Mouse (Mus musculus) bone marrow, adult 2 months (tissue): Measurements from ENCODE around the gene Nav3. TPM values are rescaled to one million over a fixed set of nuclear protein-coding genes. Genes with fewer than 3 reads are reported as not detected.

Source experiments
- H3K27ac ChIP-seq: fragments of 200-500 bp; 2 replicates; pipeline ENCODE4 v1.5.1; 2012; ENCODE audit warnings: low read depth, mild to moderate bottlenecking, control low read depth, inconsistent platforms, low read length; ENCODE audit not compliant: control insufficient read depth, poor library complexity, insufficient read depth
- H3K4me1 ChIP-seq: fragments of 200-500 bp; 2 replicates; pipeline ENCODE4 v1.6.1; 2011; ENCODE audit warnings: low read length; ENCODE audit not compliant: control insufficient read depth, insufficient read depth
- H3K4me3 ChIP-seq: fragments of 200-500 bp; replicated peaks from 2 replicates; pipeline ENCODE3; 2011; ENCODE audit warnings: mild to moderate bottlenecking, low read depth, low read length, control low read depth; ENCODE audit not compliant: control insufficient read depth
- CTCF ChIP-seq: fragments of 200-500 bp; IDR thresholded peaks from 2 replicates; pipeline ENCODE4 v1.5.1; 2011; ENCODE audit warnings: low read length, control low read depth; ENCODE audit not compliant: control insufficient read depth, insufficient read depth
- POLR2A ChIP-seq: fragments of 200-500 bp; IDR thresholded peaks from 2 replicates; pipeline ENCODE4 v1.6.1; 2011; ENCODE audit warnings: low read depth, mild to moderate bottlenecking, control low read depth, low read length, borderline replicate concordance; ENCODE audit not compliant: control insufficient read depth
- WGBS: fragments of 180-500 bp; shearing (Covaris S2); methylation state at CpG from one replicate; pipeline ENCODE4 v1.1.7; 2018; 5-methylcytosine and 5-hydroxymethylcytosine counted together
- polyA plus RNA-seq: library from polyadenylated mRNA; stranded (reverse); fragments of >200 nt; gene quantifications from 2 replicates; pipeline ENCODE4 v1.2.4, GENCODE M21; 2011; ENCODE audit warnings: low replicate concordance; ENCODE audit not compliant: missing spikeins, insufficient read depth, insufficient read length

The Nav3 gene
- 1.4 and 2.0 TPM in 2 replicates for polyA plus RNA-seq

GRCm38 (mm10) chr10:110455838-110456493, at the start of gene Nav3:
TSS of gene Nav3 (minus strand) at chr10:110456204.
- Histone ChIP-seq H3K4me3 (no peak within 1 kb of the TSS), H3K4me1 (no peaks in the 10 kb centered on the region), H3K27ac (no peak within 1 kb of the TSS)
- WGBS, result 8% methylated on average over 50 of the region's 50 CpGs
- TF ChIP-seq POLR2A, result no peak
- no peak for TF ChIP-seq CTCF

DNA sequence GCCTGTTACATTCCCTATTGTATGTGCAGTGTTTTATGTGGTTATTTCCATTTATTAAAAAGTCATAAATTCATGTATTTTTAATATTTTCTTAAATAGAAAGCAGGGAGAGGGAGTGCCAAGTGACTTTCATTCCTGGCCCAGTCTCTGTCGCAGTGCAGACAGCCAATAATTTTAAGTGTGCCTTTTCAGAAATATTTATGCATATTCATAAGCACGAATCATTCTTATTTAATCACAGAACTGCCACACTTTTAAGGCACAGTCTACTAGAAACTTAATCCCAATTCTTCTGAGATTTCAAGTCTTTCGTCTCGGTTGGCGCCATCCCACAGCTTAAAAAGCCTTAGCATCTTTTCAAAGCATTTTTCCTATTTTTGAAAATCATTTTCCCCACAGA, 29.3 kb upstream of the Nav3 start:
- no peak overlapping the region for H3K4me3 ChIP-seq
- no peaks in the 10 kb centered on the region for H3K4me1 ChIP-seq
- H3K27ac ChIP-seq, result no peak overlapping the region
- WGBS, result 79% methylated on average over 5 of the region's 5 CpGs
- TF ChIP-seq CTCF (no peak), POLR2A (no peak)

GRCm38 (mm10) chr10:110484822-110485221, 28.8 kb upstream of the Nav3 start:
- Histone ChIP-seq H3K4me3 (no peak overlapping the region), H3K4me1 (no peaks in the 10 kb centered on the region), H3K27ac (no peak overlapping the region)
- TF ChIP-seq CTCF (no peak), POLR2A (no peak)
- WGBS, result 62% methylated on average over 8 of the region's 8 CpGs

DNA sequence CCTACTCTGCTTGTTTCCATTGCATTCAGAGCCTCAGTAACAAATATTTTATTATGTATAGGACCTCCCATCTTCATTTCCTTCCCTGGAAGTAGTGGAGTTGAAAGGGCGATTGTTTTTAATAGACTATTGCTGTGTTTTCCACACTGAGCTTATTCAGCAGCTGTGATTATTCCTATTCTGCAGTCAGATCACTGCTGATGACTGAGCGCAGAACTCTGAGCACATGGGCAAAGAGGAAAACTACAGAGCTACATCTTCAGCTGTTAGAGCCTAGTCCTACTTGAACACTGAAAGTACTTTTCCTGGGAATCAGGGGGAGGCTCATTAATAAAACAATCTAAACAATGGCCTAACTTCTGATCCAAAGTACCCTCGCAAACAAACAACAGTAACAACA, 23.2 kb upstream of the Nav3 start:
- WGBS, result 84% methylated on average over 3 of the region's 3 CpGs
- H3K4me3 ChIP-seq, result no peak overlapping the region
- no peak for TF ChIP-seq CTCF
- TF ChIP-seq POLR2A, result no peak
- no peak overlapping the region for H3K27ac ChIP-seq
- H3K4me1 ChIP-seq, result no peaks in the 10 kb centered on the region

DNA sequence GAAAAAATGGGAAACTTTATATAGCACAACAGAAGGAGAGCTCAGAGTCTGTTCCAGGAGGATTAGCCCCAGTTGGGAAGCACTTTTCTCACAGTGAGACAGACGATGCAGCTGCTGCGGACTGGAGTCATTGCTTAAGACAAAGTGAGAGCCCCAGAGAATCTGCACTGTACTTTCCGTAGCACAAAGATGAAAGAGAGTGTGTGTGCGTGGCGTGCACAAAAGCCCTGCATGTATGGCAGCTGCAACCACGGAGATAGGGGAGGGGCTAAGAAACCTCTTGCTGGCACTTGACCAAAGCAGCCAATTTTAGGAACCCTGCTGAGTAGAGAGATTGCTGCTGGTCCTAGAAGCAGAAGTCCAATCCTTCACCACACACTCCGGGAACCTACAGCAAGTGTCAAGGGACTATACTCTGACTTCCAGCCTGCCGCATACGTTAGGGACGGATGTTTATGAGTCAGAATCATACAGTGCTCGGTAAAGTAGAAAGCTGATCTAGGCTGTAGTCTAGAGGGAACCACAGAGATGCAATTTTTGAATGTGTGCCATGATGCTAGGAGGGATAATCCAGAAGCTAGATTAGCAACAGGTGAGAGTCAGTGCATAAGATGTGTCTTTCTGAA, 21.8 kb upstream of the Nav3 start:
- TF ChIP-seq CTCF (no peak), POLR2A (no peak)
- Histone ChIP-seq H3K27ac (no peak overlapping the region), H3K4me1 (no peaks in the 10 kb centered on the region), H3K4me3 (no peak overlapping the region)
- WGBS, result 55% methylated on average over 11 of the region's 11 CpGs

DNA sequence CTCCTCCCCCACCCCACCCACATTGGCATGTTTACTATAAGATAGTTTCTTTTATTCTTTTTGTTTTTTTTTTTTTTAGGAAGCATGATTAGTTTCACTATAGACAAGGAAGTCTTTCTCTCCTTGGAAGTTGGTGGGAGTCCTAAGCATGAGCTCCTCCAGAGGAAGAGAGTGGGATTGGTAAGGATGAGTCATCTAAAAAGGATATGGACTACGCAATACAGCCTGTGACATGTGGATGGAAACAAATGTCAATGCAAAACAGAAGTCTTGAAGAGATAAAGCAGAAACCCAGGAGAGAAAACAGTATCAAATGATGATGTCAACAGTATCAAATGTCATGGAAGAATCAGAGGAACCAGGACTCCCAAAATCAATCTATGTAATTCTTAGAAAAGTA, 18.1 kb upstream of the Nav3 start:
- WGBS, result 71% methylated on average over 1 of the region's 1 CpGs
- TF ChIP-seq CTCF, result no peak
- TF ChIP-seq POLR2A, result no peak
- Histone ChIP-seq H3K4me3 (no peak overlapping the region), H3K27ac (no peak overlapping the region), H3K4me1 (no peaks in the 10 kb centered on the region)

DNA sequence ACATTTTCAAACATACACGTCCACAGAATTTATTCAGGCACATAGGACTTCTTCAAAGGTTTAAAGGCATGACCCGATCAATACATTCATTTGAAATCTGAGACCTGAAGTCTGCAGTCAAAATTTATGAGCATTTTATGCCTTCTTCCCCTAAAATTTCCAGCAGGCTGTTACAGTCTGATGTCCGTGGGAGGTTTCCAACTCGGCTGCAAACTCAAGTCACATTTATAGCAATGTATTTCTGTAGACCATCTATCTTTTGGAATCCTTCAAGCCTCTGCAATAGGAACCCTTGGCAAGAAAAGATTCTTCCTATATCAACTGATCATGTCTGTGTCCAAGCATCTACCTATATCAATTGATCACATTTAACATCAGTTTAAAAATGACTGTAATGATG, 13.4 kb upstream of the Nav3 start:
- no peak overlapping the region for H3K4me3 ChIP-seq
- no peak overlapping the region for H3K27ac ChIP-seq
- 72% methylated on average over 4 of the region's 4 CpGs for WGBS
- TF ChIP-seq POLR2A, result no peak
- no peaks in the 10 kb centered on the region for H3K4me1 ChIP-seq

- TF ChIP-seq CTCF (no peak), POLR2A (no peak)
Measured at GRCm38 (mm10) chr10:110455063-110455837, 754 bp downstream of the Nav3 start.

DNA sequence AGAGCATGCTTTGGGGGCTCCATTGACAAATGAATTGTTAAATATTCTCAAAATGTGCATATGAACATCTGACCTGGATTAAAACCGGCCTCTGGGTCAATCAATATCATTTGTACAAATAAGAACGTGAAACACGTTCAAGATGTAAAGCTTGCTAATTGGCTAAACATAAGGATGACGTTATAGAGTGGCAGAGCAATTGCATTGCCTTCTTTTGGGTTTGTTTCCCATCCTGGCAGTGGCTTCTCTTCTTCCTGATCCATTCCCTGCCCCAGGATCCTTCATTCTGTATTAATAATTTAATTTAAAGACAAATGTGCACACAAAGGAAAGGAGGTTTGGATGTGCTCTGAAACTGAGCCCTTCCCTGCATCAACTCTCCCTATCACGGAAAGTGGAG, 2.4 kb downstream of the Nav3 start:
- TF ChIP-seq POLR2A (no peak), CTCF (no peak)

More at GRCm38 (mm10) chr10:110455063-110455837, 754 bp downstream of the Nav3 start:
- Histone ChIP-seq H3K27ac (no peak overlapping the region), H3K4me3 (no peak overlapping the region), H3K4me1 (no peaks in the 10 kb centered on the region)
- WGBS, result 3% methylated on average over 45 of the region's 45 CpGs

More for the DNA sequence above, 2.4 kb downstream of the Nav3 start:
- H3K4me1 ChIP-seq, result no peaks in the 10 kb centered on the region
- 73% methylated on average over 5 of the region's 5 CpGs for WGBS
- H3K4me3 ChIP-seq, result no peak overlapping the region
- no peak overlapping the region for H3K27ac ChIP-seq
